Mouse (Mus musculus) skeletal muscle tissue, adult 2 months (tissue): Measurements from ENCODE around the gene Fry.
"Not testable (repeated sequence)": the region's sequence is repeated elsewhere in the genome, so short reads cannot be mapped to it uniquely, and the experiment has no call there.

Experiments used
- DNase-seq: peaks from one replicate; pipeline ENCODE4 v3.0.0-alpha.2; 2012; ENCODE audit warnings: low read depth, low spot score

Gene Fry

DNA sequence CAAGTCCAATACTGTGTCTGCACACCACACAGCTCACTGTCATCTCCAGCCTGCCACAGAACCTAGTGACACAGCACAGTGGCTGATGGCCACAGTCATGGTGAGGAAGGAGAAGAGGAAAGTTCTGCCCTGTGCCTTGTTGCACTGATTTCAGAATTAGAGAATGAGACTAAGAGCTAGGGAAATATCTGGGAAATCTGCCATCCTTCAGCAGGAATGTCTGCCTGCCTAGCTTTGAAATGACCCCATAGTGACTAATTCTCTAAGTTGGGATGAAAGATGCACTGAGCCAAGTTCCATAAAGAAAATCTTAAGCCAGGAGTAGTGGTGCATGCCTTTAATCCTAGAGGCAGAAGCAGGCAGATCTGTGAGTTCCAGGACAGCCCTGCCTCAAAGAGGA, 334.2 kb downstream of the Fry start:
- DNase-seq: no peak

DNA sequence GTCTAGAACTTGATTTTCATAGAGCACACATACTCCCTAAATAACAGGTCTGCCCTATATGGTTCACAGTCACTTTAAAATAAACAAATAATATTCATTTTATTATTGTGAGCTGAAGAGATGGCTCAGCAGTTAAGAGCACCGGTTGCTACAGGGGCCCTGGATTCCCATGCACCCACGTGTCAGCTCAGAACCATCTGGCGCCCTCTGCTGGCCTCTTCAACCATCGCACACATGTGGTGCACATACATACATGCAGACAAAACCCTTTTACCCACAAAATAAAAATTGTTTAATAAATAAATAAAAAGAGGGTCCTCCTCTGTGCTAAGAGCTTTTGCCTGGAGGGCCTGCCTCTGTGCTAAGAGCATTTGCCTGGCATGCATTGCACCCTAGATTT, 335.0 kb downstream of the Fry start:
- no peak for DNase-seq

DNA sequence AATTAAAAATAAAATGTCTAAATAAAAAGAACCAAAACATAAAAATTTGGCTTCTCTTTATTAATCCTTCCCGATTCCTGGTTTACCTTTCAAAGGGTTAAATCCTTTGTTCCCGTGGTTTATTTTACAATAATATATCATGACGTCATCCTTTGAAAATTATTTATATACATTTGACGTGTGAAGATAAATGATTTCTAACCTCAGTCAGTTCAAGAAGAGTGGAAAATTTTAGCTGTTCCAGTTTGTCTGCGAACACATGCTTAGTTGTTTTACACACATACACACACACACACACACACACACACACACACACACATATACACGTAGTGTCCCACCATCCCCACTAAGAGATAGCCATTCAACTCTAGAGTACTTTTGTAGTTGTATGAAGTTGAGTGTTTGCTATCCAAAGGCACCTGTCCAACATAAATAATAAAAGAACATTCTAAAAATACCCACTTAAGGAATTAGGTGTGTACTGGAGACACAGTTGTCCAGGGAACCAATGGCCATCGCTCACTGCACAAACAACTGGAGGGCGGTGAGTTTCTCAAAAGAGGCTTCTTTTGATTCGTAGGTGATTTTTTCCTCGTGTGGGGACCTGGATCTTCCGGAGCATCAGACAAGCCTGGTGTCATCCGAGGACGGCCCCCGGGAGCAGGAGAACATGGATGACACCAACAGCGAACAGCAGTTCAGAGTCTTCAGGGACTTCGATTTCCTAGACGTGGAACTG, 338.9 kb downstream of the Fry start:
- DNase-seq: no peak

DNA sequence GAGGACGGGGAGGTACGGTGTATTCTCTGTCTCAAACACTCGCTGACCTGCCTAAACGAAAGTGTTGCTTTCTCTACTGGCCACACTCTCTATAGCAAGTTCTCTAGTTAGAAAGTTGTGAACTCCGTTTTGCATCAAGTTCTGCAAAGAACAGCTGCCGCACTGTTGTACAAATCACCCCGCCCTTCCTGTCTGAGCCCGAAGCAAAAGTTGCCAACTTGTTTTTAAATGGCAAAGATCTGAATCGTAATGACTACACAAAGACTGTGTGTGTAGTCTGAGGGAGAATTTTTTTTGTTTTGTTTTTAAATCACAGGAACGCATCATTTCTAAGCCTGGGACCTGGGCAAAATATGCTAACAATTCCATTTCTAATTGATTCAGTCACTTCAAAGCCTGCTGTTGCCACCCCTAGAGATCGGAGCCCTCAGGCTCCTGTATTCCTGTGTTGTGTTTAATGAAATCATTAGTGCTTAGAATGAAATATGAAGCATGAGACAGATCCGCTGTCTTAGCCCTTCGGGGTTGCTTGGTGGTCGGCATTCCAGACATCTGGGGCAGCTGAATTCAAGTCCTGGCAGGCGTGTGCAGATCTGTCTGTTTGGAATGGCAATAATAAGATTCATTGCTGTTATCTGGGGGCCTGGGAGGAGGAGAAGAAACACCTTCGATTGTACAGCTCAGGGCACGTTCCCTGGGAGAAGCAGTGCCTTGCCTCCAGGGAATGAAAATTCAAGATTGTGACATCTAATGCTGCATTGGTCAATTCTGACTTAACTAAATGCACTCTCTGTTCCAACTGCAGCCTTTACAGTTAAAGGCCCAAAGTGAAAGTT, 339.7 kb downstream of the Fry start:
- no peak for DNase-seq

DNA sequence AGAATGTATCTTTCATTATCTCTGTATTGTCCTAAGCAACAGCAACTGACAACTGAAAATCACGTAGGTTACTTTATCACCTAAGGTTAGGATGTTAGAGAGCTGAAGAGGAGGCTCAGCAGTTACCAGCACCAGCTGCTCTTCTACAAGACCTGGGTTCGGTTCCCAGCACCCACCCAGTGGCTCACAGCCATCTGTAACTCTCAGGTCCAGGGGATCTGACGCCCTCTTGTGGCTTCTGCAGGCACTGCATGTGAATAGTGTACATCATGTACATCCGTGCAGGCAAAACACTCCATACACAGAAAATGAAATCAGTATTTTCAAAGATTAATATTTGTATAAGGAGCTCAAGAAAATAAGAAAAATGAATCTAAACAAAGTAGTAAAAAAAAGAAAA, 341.4 kb downstream of the Fry start:
- no peak for DNase-seq

DNA sequence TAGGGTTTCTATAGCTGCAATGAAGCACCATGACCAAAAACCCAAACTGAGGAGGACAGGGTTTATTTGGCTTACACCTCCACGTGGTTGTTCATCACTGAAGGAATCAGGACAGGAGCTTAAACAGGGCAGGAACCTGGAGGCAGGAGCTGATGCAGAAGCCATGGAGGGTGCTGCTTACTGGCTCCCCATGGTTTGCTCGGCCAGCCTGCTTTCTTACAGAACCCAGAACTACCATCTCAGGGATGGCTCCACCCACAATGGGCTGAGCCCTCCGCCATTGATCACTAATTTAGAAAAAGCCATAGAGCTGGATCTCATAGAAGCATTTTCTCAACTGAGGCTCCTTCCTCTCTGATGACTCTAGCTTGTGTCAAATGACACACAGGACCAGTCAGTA, 346.3 kb downstream of the Fry start:
- DNase-seq: no peak

DNA sequence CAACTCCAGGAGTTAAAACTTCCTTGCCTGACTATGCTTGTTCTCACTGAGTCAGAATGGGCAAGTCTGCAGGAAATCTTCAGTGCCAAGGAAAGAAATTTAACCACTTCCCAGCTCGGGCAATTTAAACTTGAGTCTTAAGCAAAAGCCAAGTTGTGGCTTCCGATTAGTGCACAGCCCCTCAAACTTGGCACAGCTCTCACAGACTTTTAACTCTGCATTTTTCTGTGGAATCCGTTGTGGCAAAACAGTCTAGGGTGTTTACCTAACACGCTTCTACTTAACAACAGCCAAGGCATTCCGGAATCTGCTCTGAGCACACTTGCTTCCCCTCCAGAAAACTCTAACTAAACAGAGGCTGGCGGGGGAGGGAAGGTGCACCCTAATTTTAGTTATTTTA, 346.8 kb downstream of the Fry start:
- no peak for DNase-seq

DNA sequence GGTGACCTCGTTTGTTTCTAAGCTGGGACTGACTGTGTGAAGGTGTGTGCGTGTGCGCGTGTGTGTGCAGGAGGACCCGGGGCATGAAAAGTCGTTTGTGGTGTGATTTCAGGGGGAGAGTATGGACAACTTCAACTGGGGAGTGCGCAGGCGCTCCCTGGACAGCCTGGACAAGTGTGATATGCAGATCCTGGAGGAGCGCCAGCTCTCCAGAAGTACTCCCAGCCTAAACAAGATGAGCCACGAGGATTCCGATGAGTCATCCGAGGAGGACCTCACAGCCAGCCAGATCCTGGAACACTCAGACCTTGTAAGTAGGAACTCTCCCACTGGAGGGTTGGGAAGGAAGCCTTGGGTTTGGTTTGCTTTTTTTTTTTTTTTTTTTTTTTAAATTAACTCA, 347.7 kb downstream of the Fry start:
- peak; percentile 96 for DNase-seq

DNA sequence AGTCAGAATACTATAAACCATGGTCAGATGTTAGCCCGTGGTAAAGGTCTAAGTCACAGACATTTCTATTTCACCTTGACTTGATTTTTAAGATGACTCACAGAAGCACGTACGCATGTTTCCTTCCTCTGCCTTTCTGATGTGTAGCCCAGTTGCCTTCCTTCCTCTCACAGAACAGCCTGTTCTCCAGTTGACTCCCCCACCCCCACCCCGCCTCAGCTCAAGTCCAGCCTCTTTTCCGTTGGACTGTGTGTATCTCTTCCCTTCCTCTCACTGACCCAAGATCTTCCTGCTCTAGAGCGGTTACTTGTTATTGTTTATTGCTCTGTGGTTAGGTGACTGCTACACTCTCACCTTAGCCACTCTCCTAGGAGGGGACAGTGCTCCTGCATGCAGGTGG, 350.0 kb downstream of the Fry start:
- DNase-seq: no peak

DNA sequence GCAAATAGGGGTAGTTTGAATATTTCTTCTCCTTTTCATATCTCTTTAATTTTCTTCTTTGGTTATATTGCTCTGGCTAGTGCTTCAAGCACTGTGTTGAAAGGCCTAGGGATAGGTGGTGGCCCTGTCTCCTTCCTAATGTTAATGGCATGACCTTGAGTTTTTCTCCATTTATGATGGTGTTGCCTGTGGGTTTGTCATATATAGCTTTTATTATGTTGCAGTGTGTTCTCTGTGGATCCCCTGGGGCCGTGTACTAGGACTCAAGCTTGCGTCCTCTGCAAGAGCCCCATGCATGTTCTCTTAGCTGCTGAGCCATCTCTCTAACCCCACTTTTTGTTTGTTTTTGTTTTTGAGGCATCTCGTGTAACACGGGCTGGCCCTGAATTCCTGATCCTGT, 358.9 kb downstream of the Fry start:
- DNase-seq: no peak

DNA sequence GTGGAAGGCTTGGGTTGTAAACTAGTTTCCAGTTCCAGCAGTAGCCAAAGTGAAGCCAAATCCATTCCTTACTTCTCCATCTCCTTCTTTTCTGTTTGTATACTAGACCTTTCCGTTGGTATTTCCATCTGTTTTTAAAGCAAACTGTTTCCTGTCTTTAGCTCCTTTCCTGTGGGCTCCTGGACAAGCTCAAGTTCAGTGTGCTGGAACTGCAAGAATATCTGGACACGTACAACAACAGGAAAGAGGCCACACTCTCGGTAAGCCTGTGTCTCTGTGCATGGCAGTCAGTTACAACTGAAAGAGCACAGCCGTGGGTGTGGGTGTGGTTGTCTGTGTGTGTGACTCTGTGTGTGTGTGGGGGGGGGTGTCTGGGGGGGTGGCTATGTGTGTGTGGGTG, 360.2 kb downstream of the Fry start:
- no peak for DNase-seq

DNA sequence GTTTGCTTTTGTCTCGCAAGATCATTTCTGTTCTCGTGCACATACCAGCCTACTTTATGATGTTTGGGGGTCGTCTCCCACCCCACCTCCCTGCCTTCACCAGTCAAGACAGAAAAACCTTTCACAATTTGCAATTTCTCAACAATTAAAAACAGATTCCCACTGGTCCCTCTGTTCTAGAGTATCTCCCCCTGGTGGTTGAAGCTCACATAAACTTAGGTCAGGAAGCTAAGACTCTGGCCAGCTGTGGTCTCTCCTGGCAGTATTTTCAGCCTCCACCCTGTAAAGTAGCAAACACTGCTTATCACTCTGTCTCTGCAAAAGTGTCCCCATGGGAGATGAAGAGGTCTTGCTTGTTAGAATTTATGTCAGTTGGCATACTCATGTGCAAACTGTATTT, 366.8 kb downstream of the Fry start:
- DNase-seq: peak; percentile 46

DNA sequence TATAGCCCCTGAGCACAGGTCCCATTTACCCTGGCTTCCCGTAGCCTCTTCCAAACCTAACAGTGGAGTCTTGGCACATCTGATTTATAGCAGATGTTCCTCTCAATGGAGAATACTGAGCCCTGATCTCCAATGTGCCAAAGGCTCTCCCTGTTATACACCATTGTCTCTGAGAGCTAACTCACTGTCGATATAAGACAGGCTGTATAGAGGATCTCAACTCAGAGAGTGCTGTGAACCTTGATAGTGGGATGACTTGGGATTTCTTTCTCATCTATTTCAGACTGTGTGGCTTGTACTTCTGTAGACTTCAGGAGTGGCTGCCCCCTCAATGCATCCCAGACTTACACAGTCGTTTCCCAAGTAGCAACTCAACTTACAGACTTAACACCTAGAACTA, 371.8 kb downstream of the Fry start:
- DNase-seq: no peak

DNA sequence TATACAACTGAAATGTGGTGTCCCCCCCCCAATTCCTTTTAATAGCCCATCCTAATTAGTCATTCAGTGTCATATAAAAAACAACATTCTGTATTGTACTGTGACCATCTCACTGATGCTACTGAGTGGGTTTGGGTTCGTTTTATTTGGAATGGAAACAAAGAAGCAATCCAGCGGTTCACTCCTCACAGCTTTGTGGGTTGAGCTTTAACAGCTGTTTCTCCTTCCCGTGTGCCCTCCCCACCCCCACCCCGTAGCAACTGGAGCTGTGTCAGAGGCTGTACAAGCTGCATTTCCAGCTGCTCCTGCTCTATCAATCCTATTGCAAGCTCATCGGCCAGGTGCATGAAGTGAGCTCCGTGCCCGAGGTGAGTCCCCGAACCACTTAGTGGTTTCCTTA, 372.4 kb downstream of the Fry start:
- no peak for DNase-seq

DNA sequence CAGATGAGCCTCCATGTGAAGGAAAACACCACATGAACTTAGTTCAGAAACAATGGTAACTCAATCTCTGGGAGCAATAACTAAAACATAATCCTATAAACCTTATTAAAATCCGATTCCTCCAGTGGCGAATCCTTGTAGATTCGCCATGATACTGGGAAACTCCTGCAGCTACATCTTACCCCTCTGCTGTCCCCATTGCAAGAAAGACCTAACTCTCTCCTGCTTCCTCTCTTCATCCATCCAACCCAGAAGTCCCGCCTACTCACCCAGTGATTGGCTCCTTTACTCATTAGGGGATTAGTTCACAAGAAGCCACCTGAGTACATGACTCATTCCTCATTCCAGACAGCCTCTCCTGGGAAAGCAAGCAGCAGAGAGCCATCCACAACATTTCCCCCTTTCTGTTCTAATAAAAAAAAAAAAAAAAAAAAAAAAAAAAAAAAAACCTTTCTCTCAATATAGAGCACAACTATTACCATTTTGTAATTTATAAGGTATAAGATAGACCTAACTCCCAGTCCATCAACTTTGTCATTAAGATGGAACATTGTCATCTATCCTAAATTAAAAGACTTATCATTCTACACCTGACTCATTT, 373.2 kb downstream of the Fry start:
- not testable (repeated sequence) for DNase-seq

DNA sequence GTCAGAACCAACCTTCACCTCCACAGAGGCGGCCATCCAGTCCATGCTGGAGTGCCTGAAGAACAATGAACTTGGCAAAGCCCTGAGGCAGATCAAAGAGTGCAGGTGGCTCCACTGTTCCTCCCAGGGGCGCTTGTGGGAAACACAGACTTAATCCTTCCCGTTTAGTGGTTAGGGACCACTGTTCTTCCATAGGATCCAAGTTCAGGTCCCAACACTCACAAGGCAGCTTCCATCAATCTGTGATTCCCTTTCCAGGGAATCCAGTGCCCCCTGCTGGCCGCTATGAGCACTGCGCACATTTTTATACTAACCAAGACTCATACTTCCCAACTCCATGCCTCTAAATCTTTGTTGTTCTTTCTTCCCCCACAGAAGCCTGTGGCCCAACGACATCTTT, 377.3 kb downstream of the Fry start:
- DNase-seq: peak; percentile 13

DNA sequence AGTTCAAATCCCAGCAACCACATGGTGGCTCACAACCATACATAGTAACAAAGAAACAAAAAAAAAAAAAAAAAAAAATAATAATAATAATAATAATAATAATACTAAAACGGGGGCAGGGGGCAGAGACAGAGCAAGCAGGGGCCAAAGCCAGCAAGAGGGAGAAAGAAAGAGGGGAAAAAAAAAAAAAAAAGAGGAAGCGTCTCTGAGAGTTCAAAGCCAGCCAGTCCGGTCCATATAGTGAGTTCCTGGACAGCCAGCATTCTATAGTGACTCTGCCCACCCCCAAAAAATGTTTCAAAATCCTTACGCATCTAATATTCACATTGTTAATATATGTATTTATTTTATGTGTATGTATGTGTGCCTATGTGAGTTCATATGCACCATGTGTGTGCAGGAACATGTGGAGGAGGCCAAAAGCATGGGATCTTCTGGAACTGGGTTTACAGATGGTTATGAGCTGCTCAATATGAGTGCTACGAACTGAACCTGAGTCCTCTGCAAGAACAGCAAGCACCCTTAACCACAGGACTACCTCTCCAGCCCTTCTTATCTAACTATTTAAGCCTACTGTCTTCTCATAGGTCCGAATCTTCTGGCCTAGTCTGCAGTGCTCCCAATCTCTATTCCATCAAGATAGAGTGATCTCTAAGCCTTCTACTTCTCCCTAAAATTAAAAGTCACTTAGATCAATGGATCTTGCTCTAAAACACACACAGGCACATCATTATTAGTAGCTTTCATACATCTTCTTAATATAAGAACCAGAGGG, 392.2 kb downstream of the Fry start:
- DNase-seq: no peak

DNA sequence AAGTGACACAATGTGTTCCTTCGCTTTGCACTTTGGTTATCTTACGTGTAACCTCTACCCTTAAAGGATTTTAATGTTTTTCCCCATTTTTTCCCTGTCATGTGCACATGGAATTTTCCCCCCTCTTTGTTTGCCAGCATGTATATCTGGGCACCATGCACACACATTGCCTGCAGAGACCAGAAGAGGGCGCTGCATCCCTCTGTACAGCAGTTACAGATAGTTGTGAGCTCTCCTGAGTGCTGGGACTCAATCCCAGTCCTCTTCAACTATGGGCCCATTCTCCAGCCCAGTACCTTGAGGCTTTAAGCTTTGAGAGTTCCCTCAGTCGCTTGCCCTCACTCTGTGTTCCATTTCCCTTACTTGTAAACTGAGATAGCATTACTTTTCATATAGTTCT, 394.8 kb downstream of the Fry start:
- DNase-seq: no peak

DNA sequence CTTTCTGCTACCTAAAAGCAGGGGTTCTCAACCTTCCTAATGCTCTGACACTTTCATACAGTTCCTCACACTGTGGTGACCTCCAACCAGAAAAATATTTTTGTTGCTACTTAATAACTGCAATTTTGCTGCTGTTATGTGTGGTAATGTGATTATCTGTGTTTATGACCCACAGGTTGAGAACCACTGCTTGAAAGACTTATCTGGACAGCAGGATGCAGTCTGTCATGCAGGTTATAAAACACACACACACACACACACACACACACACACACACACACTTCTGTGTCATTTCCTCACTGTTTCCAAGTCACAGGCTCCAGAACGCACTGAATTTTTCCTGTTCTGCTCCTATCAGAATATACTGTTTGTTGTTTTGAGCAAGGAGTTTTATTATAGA, 395.6 kb downstream of the Fry start:
- no peak for DNase-seq

DNA sequence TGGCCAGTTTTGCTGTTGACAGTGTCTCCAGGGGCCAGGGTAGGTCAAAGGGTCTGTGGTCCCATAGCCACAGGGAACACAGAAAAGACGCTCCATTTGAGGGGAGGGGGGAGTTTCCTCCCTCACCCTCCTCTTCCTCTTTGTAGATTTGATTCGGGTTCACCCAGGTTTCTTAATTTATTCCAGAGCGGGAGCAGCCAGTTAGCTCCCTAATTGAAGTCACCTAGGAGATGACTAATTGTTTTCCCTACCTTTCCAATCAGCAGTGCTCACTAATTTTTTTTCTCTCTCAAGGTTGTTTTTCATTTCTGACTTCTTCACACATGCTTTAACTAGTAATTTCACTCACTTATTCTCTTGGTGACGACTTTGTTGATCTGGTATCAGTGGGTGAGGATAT, 399.6 kb downstream of the Fry start, which contains the start of gene Zar1l:
TSS of gene Zar1l (minus strand) at position 101 of the 400 bp plus-strand sequence.
- no peak for DNase-seq

DNA sequence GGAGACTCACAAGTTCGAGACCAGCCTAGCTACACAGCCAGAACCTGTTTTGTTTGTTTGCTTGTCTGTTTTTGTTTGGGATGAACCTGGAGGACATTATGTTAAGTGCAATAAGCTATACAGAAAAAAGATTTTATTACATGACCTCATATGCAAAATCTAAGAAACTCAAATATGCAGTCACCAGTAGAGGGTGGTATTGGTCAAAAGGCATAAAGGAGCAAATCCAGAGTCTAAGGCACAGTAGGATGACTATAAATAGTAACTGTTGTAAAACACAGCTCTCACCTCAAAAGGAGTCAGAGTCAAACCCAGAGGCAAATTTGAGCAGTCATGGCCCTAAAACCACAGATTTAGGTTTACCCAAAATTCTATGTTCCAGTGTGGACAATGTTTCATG, 401.1 kb downstream of the Fry start:
- DNase-seq: peak; percentile 4
